Mouse (Mus musculus) CH12.LX (cell line): ENCODE measurements at regions not wholly inside any gene's neighbourhood (a gene's known extent, or its start where the extent isn't known, plus 50 kb on each side); places are given as distances from the start of the nearest gene placed in this dataset.

ENCODE experiments used
- DNase-seq: peaks from one replicate; pipeline ENCODE4 v3.0.0-alpha.2; 2013; ENCODE audit errors: extremely low read depth
- H3K27ac ChIP-seq: 2 replicates; pipeline ENCODE4 v1.5.1; 2012; ENCODE audit warnings: low read depth, mild to moderate bottlenecking, control low read depth, moderate library complexity; ENCODE audit not compliant: insufficient read depth
- H3K27me3 ChIP-seq: replicated peaks from 2 replicates; pipeline ENCODE3; 2012; ENCODE audit warnings: inconsistent platforms
- H3K36me3 ChIP-seq, 2 experiments: replicated peaks in 1 of 2; 2 replicates each; pipeline versions ENCODE3 to v1.6.1; 2012; ENCODE audit warnings: inconsistent platforms in 1 of 2, low read length in 1 of 2, mild to moderate bottlenecking in 1 of 2, mixed read lengths in 1 of 2, moderate library complexity in 1 of 2; ENCODE audit not compliant: control insufficient read depth in 1 of 2, insufficient read depth in 1 of 2
- H3K4me1 ChIP-seq, 2 experiments: 2 replicates each; pipeline ENCODE4 v1.6.1; 2012; ENCODE audit warnings: inconsistent platforms in 1 of 2, moderate library complexity in 1 of 2; ENCODE audit not compliant: insufficient read depth in 2 of 2, control insufficient read depth in 1 of 2
- H3K4me2 ChIP-seq: 2 replicates; pipeline ENCODE4 v1.6.1; 2012; ENCODE audit warnings: low read depth, mild to moderate bottlenecking, control low read depth; ENCODE audit not compliant: poor library complexity, insufficient read depth, severe bottlenecking
- H3K4me3 ChIP-seq, 3 experiments: fragments of 150-350 bp in 1 of 3; sonication (generic) in 1 of 3; replicated peaks in 1 of 3; 2 replicates each; pipeline versions ENCODE3 to v1.5.1; 2011 to 2012; ENCODE audit warnings: low read depth in 2 of 3, low read length in 2 of 3, mild to moderate bottlenecking in 2 of 3, moderate library complexity in 2 of 3, control low read depth in 1 of 3, improper control_type of control experiment in 1 of 3, inconsistent platforms in 1 of 3, mixed read lengths in 1 of 3; ENCODE audit not compliant: poor library complexity in 1 of 3
- H3K79me2 ChIP-seq: replicated peaks from 2 replicates; pipeline ENCODE4 v1.6.1; 2012; ENCODE audit warnings: mild to moderate bottlenecking, moderate library complexity; ENCODE audit not compliant: control insufficient read depth, poor library complexity, insufficient read depth, severe bottlenecking; ENCODE audit errors: extremely low read depth
- H3K9ac ChIP-seq: 2 replicates; pipeline ENCODE4 v1.6.1; 2012; ENCODE audit warnings: low read depth, mild to moderate bottlenecking, control low read depth, moderate library complexity; ENCODE audit not compliant: insufficient read depth
- H3K9me3 ChIP-seq: replicated peaks from 2 replicates; pipeline ENCODE3; 2012; ENCODE audit warnings: low read length, inconsistent platforms, mixed read lengths
- BHLHE40 ChIP-seq: IDR thresholded peaks from 2 replicates; pipeline ENCODE4 v1.6.1; 2011; ENCODE audit warnings: mild to moderate bottlenecking, low read depth, low read length, improper control_type of control experiment
- E2F4 ChIP-seq: IDR thresholded peaks from 2 replicates; pipeline ENCODE4 v1.6.1; 2011; ENCODE audit warnings: low read depth, low read length, improper control_type of control experiment; ENCODE audit not compliant: insufficient replicate concordance
- EP300 ChIP-seq: IDR thresholded peaks from 2 replicates; pipeline ENCODE4 v1.6.1; 2011; ENCODE audit warnings: low read length, improper control_type of control experiment
- ETS1 ChIP-seq: conservative IDR thresholded peaks from 2 replicates; pipeline ENCODE4 v1.6.1; 2012; ENCODE audit warnings: low read depth, mild to moderate bottlenecking, inconsistent platforms, low read length, improper control_type of control experiment, moderate library complexity
- GABPA ChIP-seq: IDR thresholded peaks from 2 replicates; pipeline ENCODE4 v1.6.1; 2012; ENCODE audit warnings: low read depth, low read length, improper control_type of control experiment, inconsistent platforms; ENCODE audit not compliant: insufficient replicate concordance
- HCFC1 ChIP-seq: IDR thresholded peaks from 2 replicates; pipeline ENCODE4 v1.6.1; 2012; ENCODE audit warnings: low read depth, mild to moderate bottlenecking, inconsistent platforms, low read length, improper control_type of control experiment
- JUN ChIP-seq: IDR thresholded peaks from 2 replicates; pipeline ENCODE4 v1.6.1; 2011; ENCODE audit warnings: low read depth, mild to moderate bottlenecking, low read length, improper control_type of control experiment, moderate library complexity; ENCODE audit not compliant: insufficient read depth
- MAFK ChIP-seq: IDR thresholded peaks from 2 replicates; pipeline ENCODE4 v1.6.1; 2011; ENCODE audit warnings: low read length, improper control_type of control experiment; ENCODE audit not compliant: insufficient replicate concordance
- MAZ ChIP-seq: IDR thresholded peaks from 2 replicates; pipeline ENCODE4 v1.6.1; 2012; ENCODE audit warnings: low read depth, mild to moderate bottlenecking, inconsistent platforms, low read length, improper control_type of control experiment, moderate library complexity
- NELFE ChIP-seq: IDR thresholded peaks from 2 replicates; pipeline ENCODE4 v1.6.1; 2011; ENCODE audit warnings: low read depth, low read length, improper control_type of control experiment
- RAD21 ChIP-seq: IDR thresholded peaks from 2 replicates; pipeline ENCODE4 v1.6.1; 2011; ENCODE audit warnings: low read depth, mild to moderate bottlenecking, low read length, improper control_type of control experiment, moderate library complexity
- SMC3 ChIP-seq: IDR thresholded peaks from 2 replicates; pipeline ENCODE4 v1.6.1; 2011; ENCODE audit warnings: low read depth, low read length, improper control_type of control experiment
- TCF12 ChIP-seq: IDR thresholded peaks from 2 replicates; pipeline ENCODE4 v1.6.1; 2014; ENCODE audit warnings: low read depth, mild to moderate bottlenecking, inconsistent platforms, low read length, improper control_type of control experiment
- ZC3H11A ChIP-seq: IDR thresholded peaks from 2 replicates; pipeline ENCODE4 v1.6.1; 2012; ENCODE audit warnings: low read depth, mild to moderate bottlenecking, inconsistent platforms, low read length, improper control_type of control experiment
- ZKSCAN1 ChIP-seq: IDR thresholded peaks from 2 replicates; pipeline ENCODE4 v1.6.1; 2012; ENCODE audit warnings: low read depth, inconsistent platforms, low read length, improper control_type of control experiment, borderline replicate concordance
- ZNF384 ChIP-seq: IDR thresholded peaks from 2 replicates; pipeline ENCODE4 v1.6.1; 2012; ENCODE audit warnings: low read depth, low read length, improper control_type of control experiment, inconsistent platforms
- dilution Hi-C: fragments of 300-500 bp; cut with MboI; formaldehyde crosslinking; loops from 2 replicates; pipeline ENCODE4 v1.14.3; 2020; ENCODE audit warnings: low sequenced_read_pairs; ENCODE audit not compliant: extremely low pct_unique_long_range_greater_than_20kb, extremely low pct_ligation_motif_present
- in situ Hi-C: fragments of 300-500 bp; cut with MboI; formaldehyde crosslinking; loops from 3 replicates; pipeline ENCODE4 v1.14.3; 2019; ENCODE audit warnings: low sequenced_read_pairs, low pct_ligation_motif_present, low pct_unique_long_range_greater_than_20kb, mixed read lengths

DNA sequence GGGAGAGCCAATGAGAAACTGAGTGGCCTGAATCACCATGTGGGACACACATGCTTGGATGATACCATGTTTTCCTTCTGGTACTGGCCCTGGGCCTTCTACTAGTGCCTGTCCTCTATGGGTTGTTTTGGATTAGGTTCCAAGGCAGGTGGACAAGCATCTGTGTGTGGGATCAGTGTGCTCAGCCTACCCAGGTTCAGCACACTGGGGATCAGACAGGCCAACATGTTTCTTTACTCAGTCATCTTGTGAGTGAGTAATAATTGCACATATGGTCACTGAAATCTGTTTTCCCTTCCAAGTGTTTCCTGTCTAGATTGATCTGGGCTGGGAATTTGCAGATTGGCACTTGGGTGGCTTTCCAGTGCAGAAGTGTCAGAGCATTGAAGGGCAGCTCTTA lies 346.6 kb upstream of the Tmc3 start:
- TF ChIP-seq ZNF384 (no peak), EP300 (no peak), RAD21 (no peak), ETS1 (no peak), ZC3H11A (no peak), BHLHE40 (no peak), JUN (no peak), TCF12 (no peak), HCFC1 (no peak)
- dilution Hi-C loops = no loop called here

DNA sequence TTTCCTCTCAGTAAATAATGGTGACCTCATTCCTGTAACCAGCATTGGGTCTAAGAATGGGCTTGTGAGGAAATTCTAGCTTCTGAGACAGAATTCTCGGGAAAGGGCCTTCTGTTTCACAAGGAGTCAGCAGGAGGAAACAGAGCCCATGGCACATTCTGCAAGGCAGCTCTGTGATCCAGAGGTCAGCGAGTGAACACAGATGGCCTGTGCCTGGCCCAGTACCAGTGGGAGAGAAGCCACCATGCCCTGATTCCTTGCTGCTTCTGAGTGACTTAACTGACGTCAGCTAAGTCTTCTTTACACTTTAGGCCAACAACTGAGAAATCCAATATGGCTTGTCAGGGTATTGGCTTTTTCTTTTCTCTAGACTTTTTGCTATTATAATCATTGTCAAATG lies 342.5 kb upstream of the Tmc3 start:
- dilution Hi-C loops = no loop called here
- H3K27me3 ChIP-seq = no peaks in the 10 kb centered on the region

More for the DNA sequence above, 346.6 kb upstream of the Tmc3 start:
- H3K36me3 ChIP-seq = no peaks in the 10 kb centered on the region
- in situ Hi-C loops = no loop called here
- H3K4me1 ChIP-seq = peaks cover 0 to 6% of the 10 kb centered on the region in 2 experiments; a peak in 1 of 4 replicates
- H3K79me2 ChIP-seq = no peaks in the 10 kb centered on the region
- H3K9me3 ChIP-seq = no peaks in the 10 kb centered on the region
- DNase-seq = no peak
- no peak overlapping the region for H3K4me3 ChIP-seq
- no peak overlapping the region for H3K27ac ChIP-seq
- no peak overlapping the region for H3K9ac ChIP-seq
- H3K4me2 ChIP-seq = no peak overlapping the region
- no peaks in the 10 kb centered on the region for H3K27me3 ChIP-seq

DNA sequence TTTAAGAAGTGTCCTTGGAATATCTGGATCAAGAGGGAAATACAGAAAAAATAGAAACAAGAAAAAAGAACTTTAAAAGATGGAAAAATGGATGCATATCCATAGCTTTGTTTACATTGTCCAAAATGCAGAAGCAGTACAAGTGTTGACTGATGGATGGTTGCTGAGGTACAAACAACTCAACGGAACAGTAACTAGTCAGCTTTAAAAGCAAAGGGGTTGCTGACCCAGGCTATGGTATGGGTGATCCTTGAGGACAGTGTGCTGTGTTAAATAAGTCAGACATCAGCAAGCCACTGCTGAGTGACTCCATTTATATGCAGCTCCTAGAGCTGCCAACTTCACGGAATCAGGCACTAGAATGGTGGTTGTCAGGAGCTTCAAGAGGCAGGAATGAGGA lies 338.9 kb upstream of the Tmc3 start:
- H3K79me2 ChIP-seq = no peaks in the 10 kb centered on the region
- no peak for DNase-seq
- no peak overlapping the region for H3K9ac ChIP-seq
- H3K4me2 ChIP-seq = no peak overlapping the region
- no peak overlapping the region for H3K27ac ChIP-seq
- H3K9me3 ChIP-seq = no peaks in the 10 kb centered on the region
- no peak overlapping the region for H3K4me3 ChIP-seq
- TF ChIP-seq TCF12 = no peak
- TF ChIP-seq RAD21 = no peak
- peaks cover 2 to 10% of the 10 kb centered on the region in 2 experiments; a peak in 2 of 4 replicates for H3K4me1 ChIP-seq
- no peaks in the 10 kb centered on the region for H3K36me3 ChIP-seq
- in situ Hi-C loops = no loop called here
- dilution Hi-C loops = no loop called here
- no peaks in the 10 kb centered on the region for H3K27me3 ChIP-seq

More for the DNA sequence above, 342.5 kb upstream of the Tmc3 start:
- H3K4me2 ChIP-seq = no peak overlapping the region
- no peak for DNase-seq
- H3K4me3 ChIP-seq = no peak overlapping the region
- TF ChIP-seq GABPA (no peak), SMC3 (no peak), MAFK (no peak), TCF12 (no peak), ZKSCAN1 (no peak), NELFE (no peak), E2F4 (no peak), MAZ (no peak), ZC3H11A (no peak)
- peaks cover 0 to 6% of the 10 kb centered on the region in 2 experiments; a peak in 1 of 4 replicates for H3K4me1 ChIP-seq
- H3K9ac ChIP-seq = no peak overlapping the region
- no peaks in the 10 kb centered on the region for H3K79me2 ChIP-seq
- H3K9me3 ChIP-seq = no peaks in the 10 kb centered on the region
- H3K27ac ChIP-seq = no peak overlapping the region
- in situ Hi-C loops = no loop called here
- no peaks in the 10 kb centered on the region for H3K36me3 ChIP-seq
